Mouse (Mus musculus) erythroblast, embryonic 14.5 days (primary cell): ENCODE measurements around the gene Krtap1-3. TPM values are rescaled to one million over a fixed set of nuclear protein-coding genes. Genes with fewer than 3 reads are reported as not detected.
"Not testable (repeated sequence)": the region's sequence is repeated elsewhere in the genome, so short reads cannot be mapped to it uniquely, and the experiment has no call there.

ENCODE experiments used
- H3K27me3 ChIP-seq: 2 replicates; pipeline ENCODE4 v1.6.1; 2012; ENCODE audit warnings: inconsistent platforms; ENCODE audit not compliant: control insufficient read depth
- H3K36me3 ChIP-seq: 2 replicates; pipeline ENCODE4 v1.6.1; 2012; ENCODE audit warnings: mild to moderate bottlenecking, inconsistent platforms; ENCODE audit not compliant: control insufficient read depth
- H3K4me1 ChIP-seq: 2 replicates; pipeline ENCODE4 v1.6.1; 2012; ENCODE audit warnings: inconsistent platforms; ENCODE audit not compliant: control insufficient read depth
- H3K4me3 ChIP-seq: replicated peaks from 2 replicates; pipeline ENCODE3; 2012; ENCODE audit warnings: moderate library complexity, mild to moderate bottlenecking, inconsistent platforms
- H3K9me3 ChIP-seq: 2 replicates; pipeline ENCODE4 v1.6.1; 2012; ENCODE audit warnings: low read length, inconsistent platforms, mixed read lengths; ENCODE audit not compliant: control insufficient read depth
- GATA1 ChIP-seq: IDR thresholded peaks from 2 replicates; pipeline ENCODE4 v1.6.1; 2012; ENCODE audit warnings: low read length, inconsistent platforms, mixed read lengths
- TAL1 ChIP-seq: IDR thresholded peaks from 3 replicates; pipeline ENCODE4 v1.6.1; 2012; ENCODE audit warnings: low read length, inconsistent platforms, mixed read lengths
- polyA plus RNA-seq: library from polyadenylated mRNA; stranded (reverse); fragments of >175 nt; gene quantifications from 2 replicates; pipeline ENCODE4 v1.2.3, GENCODE M21; 2012

Krtap1-3 gene
- not detected in 2 replicates for polyA plus RNA-seq

GRCm38 (mm10) chr11:99590981-99591380 is at the start of gene Krtap1-3:
Gene Krtap1-3, minus strand, starts transcription at chr11:99591339.
- Histone ChIP-seq H3K4me1 (no peaks in the 10 kb centered on the region), H3K9me3 (peaks cover 2% of the 10 kb centered on the region; the same call in 1 of the 2 replicates), H3K27me3 (no peaks in the 10 kb centered on the region), H3K36me3 (no peaks in the 10 kb centered on the region), H3K4me3 (no peak within 1 kb of the TSS)
- TF ChIP-seq GATA1 (no peak), TAL1 (no peak)

- H3K27me3 ChIP-seq = no peaks in the 10 kb centered on the region
- peaks cover 10% of the 10 kb centered on the region for H3K9me3 ChIP-seq
- H3K36me3 ChIP-seq = no peaks in the 10 kb centered on the region
- H3K4me3 ChIP-seq = no peak overlapping the region
- H3K4me1 ChIP-seq = no peaks in the 10 kb centered on the region
- TF ChIP-seq TAL1 (no peak), GATA1 (no peak)
These were observed 49.8 kb upstream of the Krtap1-3 start for GRCm38 (mm10) chr11:99640926-99641325.

GRCm38 (mm10) chr11:99637086-99637485 is 45.9 kb upstream of the Krtap1-3 start:
- TF ChIP-seq TAL1 (no peak), GATA1 (no peak)
- no peaks in the 10 kb centered on the region for H3K36me3 ChIP-seq
- H3K27me3 ChIP-seq = no peaks in the 10 kb centered on the region
- H3K9me3 ChIP-seq = peaks cover 6% of the 10 kb centered on the region
- H3K4me1 ChIP-seq = no peaks in the 10 kb centered on the region
- no peak overlapping the region for H3K4me3 ChIP-seq

GRCm38 (mm10) chr11:99634653-99635134 is 43.6 kb upstream of the Krtap1-3 start, which contains the start of gene Krtap4-2:
Gene Krtap4-2, minus strand, starts transcription at chr11:99635084.
- Histone ChIP-seq H3K4me3 (no peak within 1 kb of the TSS), H3K4me1 (no peaks in the 10 kb centered on the region), H3K27me3 (no peaks in the 10 kb centered on the region), H3K36me3 (no peaks in the 10 kb centered on the region), H3K9me3 (peaks cover 6% of the 10 kb centered on the region)
- TF ChIP-seq TAL1 = no peak
- TF ChIP-seq GATA1 = no peak

- no peaks in the 10 kb centered on the region; the same call in 1 of the 2 replicates for H3K9me3 ChIP-seq
- TF ChIP-seq TAL1 = no peak
- TF ChIP-seq GATA1 = no peak
- no peaks in the 10 kb centered on the region for H3K4me1 ChIP-seq
- H3K36me3 ChIP-seq = no peaks in the 10 kb centered on the region
- no peak overlapping the region for H3K4me3 ChIP-seq
- H3K27me3 ChIP-seq = no peaks in the 10 kb centered on the region
These were observed 42.2 kb upstream of the Krtap1-3 start for GRCm38 (mm10) chr11:99633293-99633692.

- Histone ChIP-seq H3K9me3 (peaks cover 2% of the 10 kb centered on the region; the same call in 1 of the 2 replicates), H3K27me3 (no peaks in the 10 kb centered on the region), H3K4me3 (no peak overlapping the region), H3K36me3 (no peaks in the 10 kb centered on the region), H3K4me1 (no peaks in the 10 kb centered on the region)
- TF ChIP-seq TAL1 (no peak), GATA1 (no peak)
These were observed 39.8 kb upstream of the Krtap1-3 start for GRCm38 (mm10) chr11:99630890-99631289.

- Histone ChIP-seq H3K9me3 (peaks cover 2% of the 10 kb centered on the region; the same call in 1 of the 2 replicates), H3K4me1 (no peaks in the 10 kb centered on the region), H3K4me3 (no peak within 1 kb of the TSS), H3K27me3 (no peaks in the 10 kb centered on the region), H3K36me3 (no peaks in the 10 kb centered on the region)
- no peak for TF ChIP-seq TAL1
- no peak for TF ChIP-seq GATA1
These were observed 37.0 kb upstream of the Krtap1-3 start, which contains the start of gene Krtap4-1 for GRCm38 (mm10) chr11:99628138-99628537. Gene Krtap4-1, minus strand, starts transcription at chr11:99628238.

- no peak within 1 kb of the TSS for H3K4me3 ChIP-seq
- no peak for TF ChIP-seq TAL1
- no peak for TF ChIP-seq GATA1
- H3K36me3 ChIP-seq = no peaks in the 10 kb centered on the region
- H3K9me3 ChIP-seq = no peaks in the 10 kb centered on the region
- H3K4me1 ChIP-seq = no peaks in the 10 kb centered on the region
- H3K27me3 ChIP-seq = no peaks in the 10 kb centered on the region
These were observed 29.2 kb upstream of the Krtap1-3 start, which contains the start of gene Gm11562 for GRCm38 (mm10) chr11:99620335-99620734. Gene Gm11562, minus strand, starts transcription at chr11:99620435.

- Histone ChIP-seq H3K27me3 (no peaks in the 10 kb centered on the region), H3K9me3 (no peaks in the 10 kb centered on the region), H3K4me1 (no peaks in the 10 kb centered on the region), H3K4me3 (no peak within 1 kb of the TSS), H3K36me3 (no peaks in the 10 kb centered on the region)
- TF ChIP-seq GATA1 (no peak), TAL1 (no peak)
These were observed 23.7 kb upstream of the Krtap1-3 start, which contains the start of gene Krtap2-4 for GRCm38 (mm10) chr11:99614796-99615363. Gene Krtap2-4, minus strand, starts transcription at chr11:99614846.

- not testable (repeated sequence) for H3K4me3 ChIP-seq, H3K4me1 ChIP-seq, H3K36me3 ChIP-seq, H3K27me3 ChIP-seq, H3K9me3 ChIP-seq
These were observed 18.9 kb upstream of the Krtap1-3 start, which contains the start of gene Gm11937 for GRCm38 (mm10) chr11:99610089-99610488. Gene Gm11937, minus strand, starts transcription at chr11:99610189.
